Mouse (Mus musculus) liver, adult 2 months (tissue): ENCODE measurements around the gene Slc26a1. TPM values are rescaled to one million over a fixed set of nuclear protein-coding genes. Genes with fewer than 3 reads are reported as not detected.

Experiments used
- DNase-seq: peaks from one replicate; pipeline ENCODE4 v3.0.0-alpha.2; 2011; ENCODE audit warnings: low read depth, low spot score; ENCODE audit errors: extremely low read depth
- H3K27ac ChIP-seq: fragments of 200-500 bp; replicated peaks from 2 replicates; pipeline ENCODE4 v1.5.1; 2012; ENCODE audit warnings: low read depth, mild to moderate bottlenecking, control low read depth, inconsistent platforms, low read length; ENCODE audit not compliant: insufficient read depth
- H3K27me3 ChIP-seq: fragments of 200-500 bp; 2 replicates; pipeline ENCODE4 v1.6.1; 2012; ENCODE audit warnings: mild to moderate bottlenecking, moderate library complexity, low read length, inconsistent platforms; ENCODE audit not compliant: control insufficient read depth, insufficient read depth
- H3K36me3 ChIP-seq: fragments of 200-500 bp; 2 replicates; pipeline ENCODE4 v1.6.1; 2012; ENCODE audit warnings: low read length, inconsistent platforms; ENCODE audit not compliant: control insufficient read depth, insufficient read depth
- H3K4me1 ChIP-seq: fragments of 200-500 bp; 2 replicates; pipeline ENCODE4 v1.6.1; 2011; ENCODE audit warnings: low read length; ENCODE audit not compliant: control insufficient read depth, insufficient read depth
- H3K4me3 ChIP-seq: fragments of 200-500 bp; 2 replicates; pipeline ENCODE4 v1.5.1; 2011; ENCODE audit warnings: low read depth, mild to moderate bottlenecking, control low read depth, low read length, moderate library complexity; ENCODE audit not compliant: insufficient read depth
- H3K79me2 ChIP-seq: fragments of 200-500 bp; 2 replicates; pipeline ENCODE4 v1.6.1; 2012; ENCODE audit warnings: inconsistent platforms, mild to moderate bottlenecking, low read length, moderate library complexity; ENCODE audit not compliant: control insufficient read depth, insufficient read depth
- H3K9ac ChIP-seq: fragments of 200-500 bp; 2 replicates; pipeline ENCODE4 v1.6.1; 2012; ENCODE audit warnings: low read depth, mild to moderate bottlenecking, control low read depth, inconsistent platforms, low read length
- CTCF ChIP-seq: fragments of 200-500 bp; IDR thresholded peaks from 2 replicates; pipeline ENCODE4 v1.5.1; 2011; ENCODE audit warnings: low read depth, low read length, control low read depth
- POLR2A ChIP-seq: fragments of 200-500 bp; IDR thresholded peaks from 2 replicates; pipeline ENCODE4 v1.6.1; 2011; ENCODE audit warnings: low read length, control low read depth; ENCODE audit not compliant: insufficient read depth; ENCODE audit errors: extremely low read depth
- WGBS: fragments of 180-500 bp; shearing (Covaris S2); methylation state at CpG from one replicate; pipeline ENCODE4 v1.1.7; 2018; 5-methylcytosine and 5-hydroxymethylcytosine counted together
- polyA plus RNA-seq: library from polyadenylated mRNA; depleted of rRNA; stranded (reverse); fragments of >200 nt; gene quantifications from 2 replicates; pipeline ENCODE4 v1.2.3, GENCODE M21; 2012
- total RNA-seq: library from RNA; depleted of rRNA; stranded (reverse); fragments of >200 nt; gene quantifications from 2 replicates; pipeline ENCODE4 v1.2.3, GENCODE M21; 2014

The Slc26a1 gene
- total and polyA plus RNA-seq, 2 experiments, result 121 to 261 TPM

DNA sequence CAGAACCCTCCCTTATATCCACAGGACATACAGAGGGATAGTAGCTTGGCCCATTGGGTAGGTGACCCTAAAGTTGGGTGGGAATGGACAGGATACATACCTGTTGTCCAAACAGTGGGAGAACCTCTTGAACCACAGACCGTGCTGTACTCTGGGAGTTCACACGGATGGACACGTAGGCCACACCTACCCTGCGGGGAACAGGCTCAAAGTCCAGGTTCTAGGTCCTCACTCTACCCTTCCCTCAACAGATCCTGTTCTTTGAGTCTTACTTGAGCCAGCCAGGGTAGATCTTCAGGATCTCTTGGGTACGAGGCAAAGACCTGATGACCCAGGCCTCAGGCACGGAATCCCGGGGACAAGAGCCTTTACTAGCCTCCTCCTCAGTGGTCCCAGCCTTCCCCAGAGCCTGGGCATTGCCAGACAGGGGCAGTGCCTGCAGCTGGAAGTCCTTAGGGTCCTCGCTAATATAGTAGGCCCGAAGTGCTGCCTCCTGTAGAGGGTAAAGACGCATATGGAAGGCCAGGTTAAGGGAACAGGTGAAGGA is 20.9 kb downstream of the Slc26a1 start:
- Histone ChIP-seq H3K9ac (no peak overlapping the region), H3K4me1 (peaks cover 11% of the 10 kb centered on the region), H3K79me2 (peaks cover 12% of the 10 kb centered on the region), H3K27me3 (no peaks in the 10 kb centered on the region), H3K4me3 (no peak overlapping the region), H3K36me3 (peaks cover 24% of the 10 kb centered on the region), H3K27ac (no peak overlapping the region)
- WGBS, result 76% methylated on average over 10 of the region's 10 CpGs
- DNase-seq, result peak; percentile 42
- TF ChIP-seq POLR2A (no peak), CTCF (no peak)

DNA sequence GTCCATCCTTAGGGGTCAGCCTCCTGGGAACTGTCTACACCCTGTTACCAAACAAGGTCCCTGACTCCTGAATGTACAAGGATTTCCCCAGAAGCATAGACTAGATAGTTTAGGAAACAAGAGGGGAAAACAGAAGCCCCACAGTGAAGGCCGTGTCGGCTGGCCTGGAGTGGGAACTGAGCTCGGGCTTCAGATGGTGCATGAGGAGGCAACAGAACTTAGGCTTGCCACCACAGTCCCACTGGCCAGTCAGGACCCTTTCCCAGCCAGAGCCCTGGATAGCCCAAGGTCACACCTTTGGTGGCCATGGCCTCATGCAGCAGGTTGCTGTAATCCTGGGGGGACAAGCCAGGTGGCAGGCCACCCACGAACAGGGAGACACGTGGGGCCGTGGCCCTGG is 22.0 kb downstream of the Slc26a1 start:
- no peak overlapping the region for H3K27ac ChIP-seq
- no peak for TF ChIP-seq CTCF
- TF ChIP-seq POLR2A, result no peak
- peaks cover 3% of the 10 kb centered on the region; the same call in 1 of the 2 replicates for H3K79me2 ChIP-seq
- no peak overlapping the region for H3K9ac ChIP-seq
- H3K36me3 ChIP-seq, result peaks cover 31% of the 10 kb centered on the region
- WGBS, result 92% methylated on average over 6 of the region's 6 CpGs
- no peaks in the 10 kb centered on the region for H3K27me3 ChIP-seq
- peaks cover 2% of the 10 kb centered on the region; the same call in 1 of the 2 replicates for H3K4me1 ChIP-seq
- no peak for DNase-seq
- H3K4me3 ChIP-seq, result no peak overlapping the region

DNA sequence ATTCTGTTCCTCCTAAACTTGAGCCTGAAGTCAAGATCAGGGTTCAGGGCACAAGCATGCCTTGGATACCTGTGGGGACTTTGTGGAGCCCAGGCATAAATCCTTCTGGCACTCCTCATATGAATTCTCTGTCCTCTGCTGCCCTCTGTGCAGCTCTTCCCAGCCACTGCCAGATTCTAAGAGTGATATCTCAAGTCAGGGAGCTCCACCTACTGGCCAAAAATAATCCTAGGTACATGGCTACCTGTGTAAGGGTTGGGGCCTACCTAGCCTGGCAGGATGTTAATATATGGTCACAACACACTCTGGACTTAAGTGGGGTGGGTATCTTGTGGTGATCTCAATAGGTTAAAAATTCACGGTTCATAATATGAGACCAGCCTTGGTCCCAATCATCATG is 23.5 kb downstream of the Slc26a1 start:
- H3K9ac ChIP-seq, result no peak overlapping the region
- TF ChIP-seq CTCF (peak; percentile 29; the same call in 1 of the 2 replicates), POLR2A (no peak)
- H3K27me3 ChIP-seq, result no peaks in the 10 kb centered on the region
- WGBS, result 49% methylated on average over 1 of the region's 1 CpGs
- H3K36me3 ChIP-seq, result peaks cover 43% of the 10 kb centered on the region
- peak; percentile 64 for DNase-seq
- H3K4me1 ChIP-seq, result no peaks in the 10 kb centered on the region
- H3K79me2 ChIP-seq, result no peaks in the 10 kb centered on the region
- no peak overlapping the region for H3K27ac ChIP-seq
- no peak overlapping the region for H3K4me3 ChIP-seq

DNA sequence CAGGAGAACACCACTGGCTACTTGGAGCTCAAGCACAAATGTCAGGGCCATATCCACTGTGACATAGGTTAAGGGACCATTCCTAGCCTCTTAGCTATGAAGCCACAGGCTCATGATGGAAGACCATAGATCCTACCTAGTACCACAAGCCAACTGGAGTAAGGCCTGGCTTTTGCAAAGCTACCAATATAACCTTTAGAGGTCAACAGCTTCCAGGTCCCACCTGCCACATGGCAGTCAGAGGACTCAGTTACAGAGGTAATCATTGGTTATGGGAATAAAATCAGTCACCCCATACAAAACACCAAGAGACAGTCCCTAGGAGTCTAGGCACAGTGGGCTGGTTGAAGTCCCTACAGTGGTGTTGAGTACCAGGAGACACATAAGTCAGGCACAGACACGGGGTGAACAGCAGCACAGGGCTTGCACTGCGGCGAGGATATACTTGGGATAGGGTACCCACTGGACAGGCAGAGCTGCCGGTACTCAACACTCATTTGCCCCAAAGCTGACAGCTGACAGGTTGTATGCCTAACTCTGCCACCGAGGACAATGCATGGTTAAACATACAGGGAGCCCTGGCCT is 24.1 kb downstream of the Slc26a1 start:
- Histone ChIP-seq H3K4me1 (no peaks in the 10 kb centered on the region), H3K36me3 (peaks cover 44% of the 10 kb centered on the region), H3K27me3 (no peaks in the 10 kb centered on the region), H3K79me2 (no peaks in the 10 kb centered on the region), H3K27ac (no peak overlapping the region), H3K4me3 (no peak overlapping the region), H3K9ac (no peak overlapping the region)
- DNase-seq, result no peak
- TF ChIP-seq CTCF (no peak), POLR2A (no peak)
- 78% methylated on average over 5 of the region's 5 CpGs for WGBS

DNA sequence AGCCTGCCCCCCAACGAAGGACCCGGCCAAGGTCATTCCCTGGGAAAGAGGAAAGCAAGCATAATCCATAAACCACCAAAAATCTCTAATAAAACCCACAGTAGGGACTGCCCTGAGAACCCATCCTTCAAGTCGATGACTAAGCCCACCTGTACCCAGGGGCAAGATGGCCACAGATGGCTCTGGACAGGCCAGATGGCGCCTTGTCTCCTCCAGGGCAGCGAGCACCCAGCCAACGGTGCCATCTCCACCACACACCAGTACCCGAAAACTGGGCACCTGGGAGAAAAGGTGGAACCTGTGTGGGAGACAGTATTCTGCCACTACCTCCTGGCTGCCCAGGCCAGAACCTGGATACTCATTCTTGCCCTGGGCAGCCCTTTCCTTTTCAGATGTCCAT is 25.0 kb downstream of the Slc26a1 start:
- Histone ChIP-seq H3K4me3 (no peak overlapping the region), H3K79me2 (no peaks in the 10 kb centered on the region), H3K36me3 (peaks cover 44% of the 10 kb centered on the region), H3K27ac (no peak overlapping the region), H3K27me3 (no peaks in the 10 kb centered on the region), H3K4me1 (no peaks in the 10 kb centered on the region), H3K9ac (no peak overlapping the region)
- 93% methylated on average over 7 of the region's 7 CpGs for WGBS
- no peak for DNase-seq
- TF ChIP-seq CTCF (no peak), POLR2A (no peak)

DNA sequence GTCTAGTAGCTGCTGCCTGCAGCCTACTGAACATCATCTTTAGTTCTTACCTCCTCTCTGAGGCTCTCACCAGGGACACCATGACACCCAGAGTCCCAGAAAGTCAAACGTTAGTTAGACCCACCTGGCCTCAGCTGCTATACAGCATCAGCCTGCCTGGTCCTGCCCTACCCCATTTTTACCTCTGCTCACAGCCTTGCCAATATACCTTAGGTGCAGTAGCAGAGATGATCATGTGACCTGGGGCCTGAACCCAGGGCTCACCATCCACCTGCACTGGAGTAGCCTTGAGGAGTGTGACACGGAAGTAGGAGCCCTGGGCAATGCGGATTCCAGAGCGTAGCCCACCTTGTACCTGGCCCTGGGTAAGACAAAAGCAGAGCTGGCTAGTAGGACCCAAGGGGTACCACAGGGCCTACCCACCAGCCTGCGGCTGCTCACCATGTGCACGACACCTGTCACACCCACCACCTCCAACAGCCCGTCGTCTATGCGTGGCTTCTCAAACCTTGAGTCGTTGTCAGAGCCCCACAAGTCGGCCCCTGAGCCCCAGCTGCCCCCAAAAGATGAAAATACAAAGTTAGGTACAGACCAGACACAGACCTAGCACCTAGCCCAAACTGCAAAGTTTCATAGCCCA is 26.3 kb downstream of the Slc26a1 start:
- no peaks in the 10 kb centered on the region for H3K27me3 ChIP-seq
- peaks cover 35% of the 10 kb centered on the region for H3K36me3 ChIP-seq
- no peak overlapping the region for H3K27ac ChIP-seq
- no peaks in the 10 kb centered on the region for H3K4me1 ChIP-seq
- no peak overlapping the region for H3K9ac ChIP-seq
- no peak for DNase-seq
- H3K79me2 ChIP-seq, result no peaks in the 10 kb centered on the region
- WGBS, result 93% methylated on average over 11 of the region's 11 CpGs
- TF ChIP-seq POLR2A (no peak), CTCF (no peak)
- H3K4me3 ChIP-seq, result no peak overlapping the region
